Mouse (Mus musculus) CH12.LX (cell line): ENCODE results near the gene Csrnp1.

Experiments used
- CTCF ChIP-seq, 2 experiments: IDR thresholded peaks in 1 of 2; conservative IDR thresholded peaks in 1 of 2; 2 replicates each; pipeline ENCODE4 v1.5.1; 2011 to 2012; ENCODE audit warnings: low read depth in 2 of 2, low read length in 2 of 2, improper control_type of control experiment in 1 of 2, inconsistent platforms in 1 of 2, mild to moderate bottlenecking in 1 of 2, moderate library complexity in 1 of 2
- POLR2AphosphoS2 ChIP-seq: IDR thresholded peaks from 2 replicates; pipeline ENCODE4 v1.6.1; 2011; ENCODE audit warnings: low read depth, low read length, improper control_type of control experiment
- USF1 ChIP-seq: IDR thresholded peaks from 2 replicates; pipeline ENCODE4 v1.6.1; 2014; ENCODE audit warnings: low read depth, mild to moderate bottlenecking, inconsistent platforms, low read length, improper control_type of control experiment
- ZKSCAN1 ChIP-seq: IDR thresholded peaks from 2 replicates; pipeline ENCODE4 v1.6.1; 2012; ENCODE audit warnings: low read depth, inconsistent platforms, low read length, improper control_type of control experiment, borderline replicate concordance

DNA sequence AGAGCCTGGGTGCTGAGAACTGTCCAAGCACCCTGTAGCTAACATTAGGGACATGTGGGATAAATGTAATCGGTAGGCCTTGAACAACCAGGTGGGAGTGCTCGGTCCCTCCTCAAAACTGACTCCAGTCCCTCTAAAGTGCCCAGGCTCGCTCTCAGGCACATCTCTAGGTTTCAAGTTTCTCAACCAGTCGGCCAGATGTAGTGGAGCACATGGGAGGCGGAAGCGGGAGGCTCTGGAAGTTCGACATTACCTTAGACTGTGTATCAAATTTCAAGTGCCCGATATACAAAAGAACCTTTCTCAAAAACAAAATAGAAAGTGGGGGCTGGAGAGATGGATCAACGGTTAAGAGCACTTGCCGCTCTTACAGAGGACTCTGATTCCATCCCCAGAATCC is 44.8 kb downstream of the Csrnp1 start:
- TF ChIP-seq CTCF (conservative IDR thresholded peaks at IDR 0.05 in 1 of 2, IDR thresholded peaks at IDR 0.05 in 1 of 2; ENCODE audit: low read depth in 2 of 2, low read length in 2 of 2) = no peak
- no peak for TF ChIP-seq ZKSCAN1
- no peak for TF ChIP-seq USF1
- no peak for TF ChIP-seq POLR2AphosphoS2
